Mouse (Mus musculus): ENCODE data around the gene Lexm. TPM values are rescaled to one million over a fixed set of nuclear protein-coding genes. Genes with fewer than 3 reads are reported as not detected.

Lexm gene
- polyA plus RNA-seq, 1 experiment from 2014 or later = 0.13 TPM

DNA sequence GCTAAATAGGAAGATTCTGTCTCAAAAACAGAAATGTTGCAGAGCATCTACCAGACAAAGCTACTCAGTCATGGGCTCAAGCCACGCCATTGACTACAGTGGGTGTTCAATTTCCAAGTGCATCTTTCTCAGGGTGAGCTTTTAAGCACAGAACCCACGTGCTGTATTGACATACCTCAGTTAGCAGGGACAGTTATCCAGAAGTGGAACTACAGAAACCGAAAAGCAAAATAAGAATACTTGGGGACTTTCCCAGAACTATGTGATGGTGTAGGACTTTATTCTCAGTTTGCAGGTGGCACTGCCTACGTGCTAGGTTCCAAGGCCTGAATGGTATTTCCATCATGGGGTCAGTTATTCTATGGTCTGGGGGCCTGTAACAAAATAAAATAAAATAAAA lies 19.3 kb downstream of the Lexm start:
- no peak overlapping the region for H3K9ac ChIP-seq
- H3K4me2 ChIP-seq = no peak overlapping the region
- ATAC-seq (ENCODE audit: low read depth) = no peak
- no peak overlapping the region for H3K4me3 ChIP-seq
- H3K9me3 ChIP-seq = no peaks in the 10 kb centered on the region
- H3K36me3 ChIP-seq = no peaks in the 10 kb centered on the region
- WGBS = 88% methylated on average over 4 of the region's 4 CpGs
- no peaks in the 10 kb centered on the region for H3K4me1 ChIP-seq (replicated peaks)
- no peak overlapping the region for H3K27ac ChIP-seq (replicated peaks)
- no peaks in the 10 kb centered on the region for H3K27me3 ChIP-seq

- Histone ChIP-seq H3K4me3 (no peak overlapping the region), H3K4me2 (no peak overlapping the region), H3K4me1 (replicated peaks) (no peaks in the 10 kb centered on the region), H3K27me3 (no peaks in the 10 kb centered on the region), H3K36me3 (no peaks in the 10 kb centered on the region), H3K27ac (replicated peaks) (no peak overlapping the region), H3K9ac (no peak overlapping the region), H3K9me3 (no peaks in the 10 kb centered on the region)
- WGBS = 80% methylated on average over 9 of the region's 9 CpGs
- no peak for ATAC-seq (ENCODE audit: low read depth)
Measured at GRCm38 (mm10) chr4:106597055-106597454, 20.0 kb downstream of the Lexm start.

GRCm38 (mm10) chr4:106596200-106596599 lies 20.8 kb downstream of the Lexm start:
- H3K4me2 ChIP-seq = no peak overlapping the region
- no peak overlapping the region for H3K27ac ChIP-seq (replicated peaks)
- no peaks in the 10 kb centered on the region for H3K4me1 ChIP-seq (replicated peaks)
- H3K27me3 ChIP-seq = no peaks in the 10 kb centered on the region
- 59% methylated on average over 3 of the region's 3 CpGs for WGBS
- H3K9me3 ChIP-seq = no peaks in the 10 kb centered on the region
- no peak overlapping the region for H3K4me3 ChIP-seq
- ATAC-seq (ENCODE audit: low read depth) = no peak
- H3K9ac ChIP-seq = no peak overlapping the region
- peaks cover 7% of the 10 kb centered on the region; the same call in 1 of the 2 replicates for H3K36me3 ChIP-seq

GRCm38 (mm10) chr4:106593636-106594035 lies 23.4 kb downstream of the Lexm start:
- no peaks in the 10 kb centered on the region for H3K9me3 ChIP-seq
- H3K36me3 ChIP-seq = peaks cover 32% of the 10 kb centered on the region
- no peaks in the 10 kb centered on the region for H3K27me3 ChIP-seq
- WGBS = 62% methylated on average over 7 of the region's 7 CpGs
- H3K4me2 ChIP-seq = no peak overlapping the region
- no peak overlapping the region for H3K4me3 ChIP-seq
- H3K4me1 ChIP-seq (replicated peaks) = no peaks in the 10 kb centered on the region
- no peak overlapping the region for H3K27ac ChIP-seq (replicated peaks)
- no peak for ATAC-seq (ENCODE audit: low read depth)
- no peak overlapping the region for H3K9ac ChIP-seq

DNA sequence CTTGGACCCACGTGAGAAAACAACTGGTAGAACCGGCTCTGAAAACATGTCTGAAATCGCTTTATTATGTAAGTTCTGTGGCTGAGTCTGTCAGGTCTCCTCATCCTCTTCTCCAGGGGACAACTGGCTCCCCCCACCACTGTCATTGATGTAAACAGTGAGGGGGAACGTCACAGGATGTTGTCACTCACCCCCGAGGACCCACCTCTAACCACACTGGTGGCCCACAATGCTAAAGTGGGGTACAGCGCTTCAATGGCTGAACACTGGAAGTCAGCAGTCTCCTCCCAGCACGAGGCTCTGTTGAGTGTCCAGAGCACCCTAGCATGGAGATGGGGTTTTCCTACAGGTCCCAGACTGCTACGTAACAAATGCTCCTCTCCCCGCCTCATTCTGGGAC lies 26.2 kb downstream of the Lexm start:
- no peak for ATAC-seq (ENCODE audit: low read depth)
- Histone ChIP-seq H3K27ac (replicated peaks) (no peak overlapping the region), H3K9me3 (no peaks in the 10 kb centered on the region), H3K4me1 (replicated peaks) (no peaks in the 10 kb centered on the region), H3K27me3 (no peaks in the 10 kb centered on the region), H3K4me2 (no peak overlapping the region), H3K4me3 (no peak overlapping the region), H3K9ac (no peak overlapping the region), H3K36me3 (peaks cover 58% of the 10 kb centered on the region)
- 85% methylated on average over 9 of the region's 9 CpGs for WGBS

DNA sequence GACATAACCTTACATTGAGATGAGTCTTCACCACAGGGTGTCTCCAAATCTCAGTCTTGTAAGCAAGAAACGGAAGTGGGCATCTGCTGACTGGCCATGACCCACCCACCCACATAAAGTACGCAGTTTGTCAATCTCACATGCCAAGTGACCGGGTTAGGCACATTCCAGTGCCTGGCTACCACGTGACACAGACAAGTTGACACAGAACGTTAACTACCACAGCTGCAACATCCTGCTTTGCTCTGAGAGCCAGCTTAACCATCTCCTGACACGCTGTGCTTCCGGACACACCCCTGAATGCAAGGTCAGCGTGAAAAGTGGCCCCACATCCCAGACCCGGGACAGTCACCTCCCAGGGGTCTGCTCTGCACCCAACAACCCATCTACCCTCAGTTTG lies 26.9 kb downstream of the Lexm start:
- 81% methylated on average over 9 of the region's 9 CpGs for WGBS
- H3K36me3 ChIP-seq = peaks cover 65% of the 10 kb centered on the region

GRCm38 (mm10) chr4:106587075-106587474 lies 30.0 kb downstream of the Lexm start:
- Histone ChIP-seq H3K9ac (no peak overlapping the region), H3K36me3 (peaks cover 95% of the 10 kb centered on the region)

More for the DNA sequence above, 26.9 kb downstream of the Lexm start:
- Histone ChIP-seq H3K4me1 (replicated peaks) (no peaks in the 10 kb centered on the region), H3K27me3 (no peaks in the 10 kb centered on the region), H3K4me2 (no peak overlapping the region), H3K4me3 (no peak overlapping the region), H3K27ac (replicated peaks) (no peak overlapping the region), H3K9me3 (no peaks in the 10 kb centered on the region), H3K9ac (no peak overlapping the region)
- no peak for ATAC-seq (ENCODE audit: low read depth)

DNA sequence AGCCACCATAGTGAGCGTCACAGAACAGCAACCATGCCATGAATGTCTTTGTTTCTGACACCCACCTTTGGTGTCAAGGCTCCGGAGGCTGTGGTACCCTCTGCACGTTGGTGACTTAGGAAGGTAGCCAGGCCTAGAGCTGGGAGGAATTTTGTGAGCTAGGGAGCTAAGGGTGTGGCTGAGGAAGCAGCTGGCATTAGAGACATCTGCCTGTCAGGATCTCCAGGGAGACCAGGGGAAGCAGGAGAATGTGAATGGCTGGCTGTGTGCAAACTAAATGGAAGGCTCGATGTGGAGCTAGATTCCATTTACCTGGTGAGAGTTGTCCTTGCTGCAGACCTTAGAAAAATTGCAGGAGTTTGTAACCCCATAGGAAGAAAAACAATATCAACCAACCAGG lies 32.4 kb downstream of the Lexm start:
- H3K9me3 ChIP-seq = no peaks in the 10 kb centered on the region
- peaks cover 97% of the 10 kb centered on the region for H3K36me3 ChIP-seq
- H3K4me3 ChIP-seq = no peak overlapping the region
- no peaks in the 10 kb centered on the region for H3K27me3 ChIP-seq
- no peak overlapping the region for H3K4me2 ChIP-seq
- no peaks in the 10 kb centered on the region for H3K4me1 ChIP-seq (replicated peaks)
- H3K9ac ChIP-seq = no peak overlapping the region
- WGBS = 87% methylated on average over 4 of the region's 4 CpGs
- H3K27ac ChIP-seq (replicated peaks) = no peak overlapping the region
- no peak for ATAC-seq (ENCODE audit: low read depth)

More at GRCm38 (mm10) chr4:106587075-106587474, 30.0 kb downstream of the Lexm start:
- no peak for ATAC-seq (ENCODE audit: low read depth)
- no peaks in the 10 kb centered on the region for H3K27me3 ChIP-seq
- H3K4me2 ChIP-seq = no peak overlapping the region
- no peaks in the 10 kb centered on the region for H3K9me3 ChIP-seq
- no peaks in the 10 kb centered on the region for H3K4me1 ChIP-seq (replicated peaks)
- H3K27ac ChIP-seq (replicated peaks) = no peak overlapping the region
- no peak overlapping the region for H3K4me3 ChIP-seq
- 95% methylated on average over 6 of the region's 6 CpGs for WGBS

GRCm38 (mm10) chr4:106582428-106583153 lies 34.5 kb downstream of the Lexm start:
- WGBS = 91% methylated on average over 12 of the region's 12 CpGs
- no peak overlapping the region for H3K4me2 ChIP-seq
- H3K27ac ChIP-seq (replicated peaks) = no peak overlapping the region
- no peak overlapping the region for H3K9ac ChIP-seq
- H3K4me3 ChIP-seq = no peak overlapping the region
- no peak for ATAC-seq (ENCODE audit: low read depth)
- H3K4me1 ChIP-seq (replicated peaks) = no peaks in the 10 kb centered on the region
- no peaks in the 10 kb centered on the region for H3K27me3 ChIP-seq
- H3K36me3 ChIP-seq = peaks cover 97% of the 10 kb centered on the region
- no peaks in the 10 kb centered on the region for H3K9me3 ChIP-seq

DNA sequence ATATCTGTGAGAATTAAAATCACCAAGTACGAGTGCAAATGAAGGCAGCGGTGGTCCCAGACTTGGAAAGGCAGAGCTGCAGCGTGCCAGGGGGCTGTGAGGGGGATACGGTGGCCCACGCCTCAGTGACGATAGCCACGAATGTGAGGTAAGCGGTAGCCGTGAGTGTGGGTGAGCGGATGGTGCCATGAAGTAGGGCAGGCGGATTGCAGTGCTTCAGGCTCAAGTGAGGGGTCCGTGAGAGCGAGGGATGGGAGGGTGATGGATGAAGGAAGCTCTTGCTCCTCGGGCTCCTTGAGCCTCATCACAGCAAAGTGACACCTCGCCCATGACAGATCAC lies 35.2 kb downstream of the Lexm start:
- ATAC-seq (ENCODE audit: low read depth) = no peak
- H3K4me3 ChIP-seq = no peak overlapping the region
- H3K27me3 ChIP-seq = no peaks in the 10 kb centered on the region
- WGBS = 91% methylated on average over 15 of the region's 15 CpGs
- H3K4me2 ChIP-seq = no peak overlapping the region
- H3K4me1 ChIP-seq (replicated peaks) = no peaks in the 10 kb centered on the region
- no peak overlapping the region for H3K9ac ChIP-seq
- H3K9me3 ChIP-seq = no peaks in the 10 kb centered on the region
- H3K36me3 ChIP-seq = peaks cover 98% of the 10 kb centered on the region
- H3K27ac ChIP-seq (replicated peaks) = no peak overlapping the region

GRCm38 (mm10) chr4:106581176-106581864 lies 35.7 kb downstream of the Lexm start:
- no peaks in the 10 kb centered on the region for H3K4me1 ChIP-seq (replicated peaks)
- H3K27me3 ChIP-seq = no peaks in the 10 kb centered on the region
- no peak overlapping the region for H3K9ac ChIP-seq
- H3K4me3 ChIP-seq = no peak overlapping the region
- ATAC-seq (ENCODE audit: low read depth) = no peak
- WGBS = 88% methylated on average over 14 of the region's 14 CpGs
- H3K27ac ChIP-seq (replicated peaks) = no peak overlapping the region
- no peak overlapping the region for H3K4me2 ChIP-seq
- peaks cover 98% of the 10 kb centered on the region for H3K36me3 ChIP-seq
- H3K9me3 ChIP-seq = no peaks in the 10 kb centered on the region

- Histone ChIP-seq H3K9ac (no peak overlapping the region), H3K4me3 (no peak overlapping the region), H3K36me3 (peaks cover 99% of the 10 kb centered on the region), H3K9me3 (no peaks in the 10 kb centered on the region), H3K27me3 (no peaks in the 10 kb centered on the region), H3K4me1 (replicated peaks) (no peaks in the 10 kb centered on the region), H3K27ac (replicated peaks) (no peak overlapping the region), H3K4me2 (no peak overlapping the region)
- ATAC-seq (ENCODE audit: low read depth) = no peak
- WGBS = 83% methylated on average over 7 of the region's 7 CpGs
Measured at GRCm38 (mm10) chr4:106577511-106577910, 39.5 kb downstream of the Lexm start.

DNA sequence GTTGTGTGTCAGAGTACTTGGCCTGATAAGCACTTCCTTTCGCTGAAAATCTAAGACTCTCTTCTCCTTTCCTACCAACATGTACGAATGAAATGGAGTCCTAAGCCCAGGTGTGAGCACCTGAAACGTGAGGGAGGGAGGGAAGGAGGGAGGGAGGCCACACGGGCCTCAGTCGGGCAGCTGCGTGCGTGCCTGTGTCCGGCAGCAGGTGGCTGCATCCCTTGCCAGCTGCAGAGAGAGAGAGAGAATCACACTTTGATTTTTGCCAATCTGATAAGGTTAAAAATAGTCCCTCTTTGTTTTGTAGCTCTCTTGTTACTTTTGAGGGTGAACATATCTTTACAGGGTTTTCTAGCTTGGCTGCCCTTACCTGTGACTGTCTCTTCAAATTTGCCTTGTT lies 42.0 kb downstream of the Lexm start:
- ATAC-seq (ENCODE audit: low read depth) = no peak
- no peak overlapping the region for H3K27ac ChIP-seq (replicated peaks)
- no peak overlapping the region for H3K4me2 ChIP-seq
- no peak overlapping the region for H3K9ac ChIP-seq
- no peaks in the 10 kb centered on the region for H3K4me1 ChIP-seq (replicated peaks)
- H3K27me3 ChIP-seq = no peaks in the 10 kb centered on the region
- H3K4me3 ChIP-seq = no peak overlapping the region
- no peaks in the 10 kb centered on the region for H3K9me3 ChIP-seq
- WGBS = 90% methylated on average over 8 of the region's 8 CpGs
- peaks cover 94% of the 10 kb centered on the region for H3K36me3 ChIP-seq

Data from neural tube, embryonic 13.5 days (tissue).